Mouse (Mus musculus) bone marrow macrophage, adult 2 months (primary cell): ENCODE measurements at regions not wholly inside any gene's neighbourhood (a gene's known extent, or its start where the extent isn't known, plus 50 kb on each side); places are given as distances from the start of the nearest gene placed in this dataset.

Source experiments
- CTCF ChIP-seq: IDR thresholded peaks from 2 replicates; pipeline ENCODE4 v1.5.1; 2012; ENCODE audit warnings: low read depth, mild to moderate bottlenecking, low read length, moderate library complexity
- POLR2A ChIP-seq: IDR thresholded peaks from 2 replicates; pipeline ENCODE4 v1.6.1; 2012; ENCODE audit warnings: mild to moderate bottlenecking, low read depth, low read length, borderline replicate concordance

- TF ChIP-seq CTCF (no peak), POLR2A (no peak)
Measured at GRCm38 (mm10) chr13:103592371-103592770, 182.0 kb downstream of the Srek1 start.
